Mouse (Mus musculus): ENCODE data around the gene Ptger2. TPM values are rescaled to one million over a fixed set of nuclear protein-coding genes. Genes with fewer than 3 reads are reported as not detected.

Ptger2 gene
- polyA plus RNA-seq, 1 experiment from 2014 or later: 1.6 TPM

DNA sequence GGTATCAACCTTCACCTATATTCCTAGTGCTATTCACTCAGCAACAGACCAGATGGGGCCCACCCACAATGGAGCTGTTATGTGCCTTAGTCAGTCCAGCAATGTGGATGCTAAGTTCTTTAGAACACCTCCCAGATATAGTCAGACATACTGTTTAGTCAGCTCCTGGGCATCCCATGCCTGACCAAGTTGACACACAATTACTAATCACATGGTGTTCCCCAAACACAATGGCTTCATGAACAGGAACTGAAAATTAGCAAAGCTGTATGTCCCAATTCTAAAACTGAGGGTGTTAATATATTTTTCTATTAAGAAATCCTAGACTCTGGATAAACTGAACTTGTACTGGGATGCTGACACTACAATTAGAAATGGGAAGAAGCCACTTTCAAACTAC, 1.7 kb upstream of the Ptger2 start:
- TF ChIP-seq CTCF (IDR thresholded peaks at IDR 0.05; ENCODE audit: low read depth): no peak
- Histone ChIP-seq H3K9me3 (ENCODE audit: control insufficient read depth) (no peaks in the 10 kb centered on the region), H3K27ac (ENCODE audit: low read depth, low read length) (no peak overlapping the region), H3K4me3 (ENCODE audit: low read depth, low read length) (no peak overlapping the region), H3K36me3 (ENCODE audit: control insufficient read depth, insufficient read depth) (no peaks in the 10 kb centered on the region), H3K9ac (ENCODE audit: low read depth, low read length) (no peak overlapping the region), H3K4me1 (replicated peaks; ENCODE audit: control insufficient read depth, insufficient read depth, low read length) (0 out of 2 replicates have a peak, but pooled peaks cover 3% of the 10 kb centered on the region), H3K27me3 (replicated peaks; ENCODE audit: control insufficient read depth, insufficient read depth, low read length) (0 out of 2 replicates have a peak, but pooled peaks cover 4% of the 10 kb centered on the region), H3K4me2 (replicated peaks; ENCODE audit: low read depth) (no peak overlapping the region)
- ATAC-seq: no peak

DNA sequence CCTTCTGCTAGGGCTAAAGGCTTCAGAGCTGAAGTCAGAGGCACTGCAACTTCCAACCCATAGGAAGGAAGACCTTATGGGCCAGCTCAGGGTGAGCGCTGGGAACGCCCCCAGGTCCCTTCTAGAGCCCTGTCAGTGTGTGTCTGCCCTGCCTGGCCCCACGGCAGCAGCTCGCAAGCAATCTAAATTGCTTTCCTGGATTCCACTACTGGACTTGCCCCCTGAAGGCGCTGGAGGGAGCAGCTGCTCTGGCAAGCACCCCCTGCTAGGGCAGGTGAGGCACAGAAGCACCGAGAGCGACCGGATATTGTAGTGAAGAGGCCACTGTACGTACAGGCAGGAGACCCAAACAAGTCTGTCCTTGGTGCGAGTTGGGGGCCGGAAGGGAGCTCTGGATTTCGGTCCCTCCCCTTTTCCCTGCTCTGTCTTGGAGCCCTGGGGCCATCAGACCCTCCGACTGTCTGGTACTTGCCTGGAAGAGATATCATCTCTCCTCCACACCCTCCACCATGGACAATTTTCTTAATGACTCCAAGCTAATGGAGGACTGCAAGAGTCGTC, 541 bp downstream of the Ptger2 start:
- 0 out of 2 replicates have a peak, but pooled peaks cover 4% of the 10 kb centered on the region for H3K27me3 ChIP-seq (replicated peaks; ENCODE audit: control insufficient read depth, insufficient read depth, low read length)
- 0 out of 2 replicates have a peak overlapping the region, but pooled peaks have one; percentile 21 for H3K27ac ChIP-seq (ENCODE audit: low read depth, low read length)
- 2% methylated on average over 14 of the region's 14 CpGs for WGBS
- peak overlapping the region; percentile 55 for H3K4me3 ChIP-seq (ENCODE audit: low read depth, low read length)
- no peaks in the 10 kb centered on the region for H3K9me3 ChIP-seq (ENCODE audit: control insufficient read depth)
- no peaks in the 10 kb centered on the region for H3K36me3 ChIP-seq (ENCODE audit: control insufficient read depth, insufficient read depth)
- ATAC-seq: 0 out of 2 replicates have a peak, but pooled peaks have one; percentile 16
- H3K4me2 ChIP-seq (replicated peaks; ENCODE audit: low read depth): peak overlapping the region; percentile 83
- H3K4me1 ChIP-seq (replicated peaks; ENCODE audit: control insufficient read depth, insufficient read depth, low read length): 0 out of 2 replicates have a peak, but pooled peaks cover 3% of the 10 kb centered on the region
- H3K9ac ChIP-seq (ENCODE audit: low read depth, low read length): peak overlapping the region; percentile 45; the same call in 1 of the 2 replicates
- TF ChIP-seq CTCF (IDR thresholded peaks at IDR 0.05; ENCODE audit: low read depth): peak; percentile 52

DNA sequence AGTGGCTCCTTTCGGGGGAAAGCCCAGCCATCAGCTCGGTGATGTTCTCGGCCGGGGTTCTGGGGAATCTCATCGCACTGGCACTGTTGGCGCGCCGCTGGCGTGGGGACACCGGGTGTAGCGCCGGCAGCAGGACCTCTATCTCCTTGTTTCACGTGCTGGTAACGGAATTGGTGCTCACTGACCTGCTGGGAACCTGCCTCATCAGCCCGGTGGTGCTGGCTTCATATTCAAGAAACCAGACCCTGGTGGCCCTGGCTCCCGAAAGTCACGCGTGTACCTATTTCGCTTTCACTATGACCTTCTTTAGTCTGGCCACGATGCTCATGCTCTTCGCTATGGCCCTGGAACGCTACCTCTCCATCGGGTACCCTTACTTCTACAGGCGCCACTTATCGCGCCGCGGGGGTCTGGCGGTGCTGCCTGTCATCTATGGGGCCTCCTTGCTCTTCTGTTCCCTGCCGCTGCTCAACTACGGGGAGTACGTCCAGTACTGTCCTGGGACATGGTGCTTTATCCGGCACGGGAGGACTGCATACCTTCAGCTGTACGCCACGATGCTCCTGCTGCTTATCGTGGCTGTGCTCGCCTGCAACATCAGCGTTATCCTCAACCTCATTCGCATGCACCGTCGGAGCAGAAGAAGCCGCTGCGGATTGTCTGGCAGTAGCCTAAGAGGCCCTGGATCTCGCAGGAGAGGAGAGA, 1.2 kb downstream of the Ptger2 start:
- Histone ChIP-seq H3K27ac (ENCODE audit: low read depth, low read length) (peak overlapping the region; percentile 22; the same call in 1 of the 2 replicates), H3K9ac (ENCODE audit: low read depth, low read length) (peak overlapping the region; percentile 45), H3K4me3 (ENCODE audit: low read depth, low read length) (peak overlapping the region; percentile 55), H3K27me3 (replicated peaks; ENCODE audit: control insufficient read depth, insufficient read depth, low read length) (0 out of 2 replicates have a peak, but pooled peaks cover 4% of the 10 kb centered on the region), H3K9me3 (ENCODE audit: control insufficient read depth) (no peaks in the 10 kb centered on the region), H3K36me3 (ENCODE audit: control insufficient read depth, insufficient read depth) (no peaks in the 10 kb centered on the region), H3K4me1 (replicated peaks; ENCODE audit: control insufficient read depth, insufficient read depth, low read length) (0 out of 2 replicates have a peak, but pooled peaks cover 3% of the 10 kb centered on the region), H3K4me2 (replicated peaks; ENCODE audit: low read depth) (peak overlapping the region; percentile 83)
- ATAC-seq: no peak
- no peak for TF ChIP-seq CTCF (IDR thresholded peaks at IDR 0.05; ENCODE audit: low read depth)
- 2% methylated on average over 45 of the region's 45 CpGs for WGBS

DNA sequence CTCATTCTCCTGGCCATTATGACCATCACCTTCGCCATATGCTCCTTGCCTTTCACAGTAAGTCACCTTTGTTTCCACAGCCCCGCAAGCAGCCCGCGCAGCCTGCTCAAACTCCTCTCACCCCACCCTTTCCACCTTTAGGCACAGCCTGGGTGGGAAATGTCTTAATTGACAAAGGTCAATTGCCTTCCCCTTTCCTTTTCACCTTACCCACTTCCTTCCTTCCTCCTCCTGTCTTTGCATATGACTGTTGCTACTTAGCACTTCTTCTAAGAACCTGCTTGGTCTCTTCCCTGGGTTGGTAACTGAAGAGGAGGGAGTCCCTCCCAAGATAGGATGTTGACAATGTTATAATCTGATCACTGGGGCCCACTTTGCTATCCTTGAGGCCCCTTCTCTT, 1.8 kb downstream of the Ptger2 start:
- peak overlapping the region; percentile 55 for H3K4me3 ChIP-seq (ENCODE audit: low read depth, low read length)
- no peak overlapping the region for H3K27ac ChIP-seq (ENCODE audit: low read depth, low read length)
- no peaks in the 10 kb centered on the region for H3K36me3 ChIP-seq (ENCODE audit: control insufficient read depth, insufficient read depth)
- H3K4me2 ChIP-seq (replicated peaks; ENCODE audit: low read depth): peak overlapping the region; percentile 83
- 0 out of 2 replicates have a peak, but pooled peaks cover 4% of the 10 kb centered on the region for H3K27me3 ChIP-seq (replicated peaks; ENCODE audit: control insufficient read depth, insufficient read depth, low read length)
- peak overlapping the region; percentile 45; the same call in 1 of the 2 replicates for H3K9ac ChIP-seq (ENCODE audit: low read depth, low read length)
- H3K9me3 ChIP-seq (ENCODE audit: control insufficient read depth): no peaks in the 10 kb centered on the region
- H3K4me1 ChIP-seq (replicated peaks; ENCODE audit: control insufficient read depth, insufficient read depth, low read length): 0 out of 2 replicates have a peak, but pooled peaks cover 3% of the 10 kb centered on the region
- TF ChIP-seq CTCF (IDR thresholded peaks at IDR 0.05; ENCODE audit: low read depth): no peak
- no peak for ATAC-seq
- WGBS: 35% methylated on average over 4 of the region's 4 CpGs

DNA sequence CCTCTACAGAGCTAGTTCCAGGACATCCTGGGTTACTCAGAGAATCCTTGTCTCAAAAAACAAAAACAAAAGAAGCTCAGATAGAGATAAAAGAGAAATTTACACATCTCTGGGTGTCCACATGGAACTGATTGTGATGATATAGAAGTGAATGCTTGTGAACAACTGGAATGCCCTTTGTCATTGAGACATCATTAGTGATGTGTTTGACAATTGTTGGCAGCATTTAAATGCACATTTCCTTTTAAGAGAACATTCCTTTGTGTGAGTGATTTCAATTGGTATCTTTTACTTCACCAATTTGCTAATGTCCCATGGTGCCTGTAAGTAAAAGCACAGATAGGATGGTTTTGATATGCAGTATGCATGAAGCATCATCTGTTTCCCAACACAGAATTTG, 6.3 kb downstream of the Ptger2 start:
- no peak for ATAC-seq
- Histone ChIP-seq H3K36me3 (ENCODE audit: control insufficient read depth, insufficient read depth) (no peaks in the 10 kb centered on the region), H3K27me3 (replicated peaks; ENCODE audit: control insufficient read depth, insufficient read depth, low read length) (0 out of 2 replicates have a peak, but pooled peaks cover 3% of the 10 kb centered on the region), H3K27ac (ENCODE audit: low read depth, low read length) (no peak overlapping the region), H3K4me3 (ENCODE audit: low read depth, low read length) (no peak overlapping the region), H3K9me3 (ENCODE audit: control insufficient read depth) (no peaks in the 10 kb centered on the region), H3K9ac (ENCODE audit: low read depth, low read length) (no peak overlapping the region), H3K4me2 (replicated peaks; ENCODE audit: low read depth) (no peak overlapping the region), H3K4me1 (replicated peaks; ENCODE audit: control insufficient read depth, insufficient read depth, low read length) (no peaks in the 10 kb centered on the region)
- no peak for TF ChIP-seq CTCF (IDR thresholded peaks at IDR 0.05; ENCODE audit: low read depth)

DNA sequence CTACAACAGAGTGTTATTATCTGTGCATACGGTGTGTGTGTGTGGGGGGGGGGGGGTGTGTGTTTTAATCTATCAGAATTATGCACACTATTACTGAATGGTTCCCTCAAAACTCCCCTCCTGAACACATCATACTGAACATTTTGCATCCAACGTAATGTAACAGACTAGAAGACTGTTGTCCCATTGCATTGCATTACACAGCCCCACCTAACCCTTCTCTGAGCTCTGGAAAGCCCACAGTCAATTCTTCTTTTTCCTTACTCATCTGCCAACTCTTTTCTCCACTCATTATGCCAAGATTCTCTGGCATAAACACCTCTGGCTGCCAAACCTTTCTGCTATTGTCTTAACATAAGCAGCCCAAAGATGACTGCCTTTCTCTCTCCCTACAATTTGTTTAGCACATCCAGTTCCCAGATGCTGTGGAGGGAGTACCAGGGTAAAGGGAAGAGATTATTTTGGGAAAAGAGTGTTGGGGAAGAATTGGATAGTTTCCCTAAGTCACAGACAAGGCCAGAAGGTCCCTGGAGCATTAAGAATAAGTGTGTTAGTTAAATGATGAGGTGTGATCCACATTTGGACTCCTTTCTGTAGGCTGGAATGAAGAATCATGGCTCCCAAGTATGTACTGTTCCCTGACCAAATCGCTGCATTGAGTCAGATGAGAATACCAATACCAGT, 12.2 kb downstream of the Ptger2 start:
- Histone ChIP-seq H3K27me3 (replicated peaks; ENCODE audit: control insufficient read depth, insufficient read depth, low read length) (no peaks in the 10 kb centered on the region), H3K9me3 (ENCODE audit: control insufficient read depth) (no peaks in the 10 kb centered on the region), H3K4me3 (ENCODE audit: low read depth, low read length) (no peak overlapping the region), H3K4me1 (replicated peaks; ENCODE audit: control insufficient read depth, insufficient read depth, low read length) (no peaks in the 10 kb centered on the region), H3K36me3 (ENCODE audit: control insufficient read depth, insufficient read depth) (no peaks in the 10 kb centered on the region), H3K4me2 (replicated peaks; ENCODE audit: low read depth) (no peak overlapping the region), H3K27ac (ENCODE audit: low read depth, low read length) (no peak overlapping the region), H3K9ac (ENCODE audit: low read depth, low read length) (no peak overlapping the region)
- 80% methylated on average over 3 of the region's 3 CpGs for WGBS
- TF ChIP-seq CTCF (IDR thresholded peaks at IDR 0.05; ENCODE audit: low read depth): no peak
- ATAC-seq: no peak
